In genomic region chr4:3229532-3229931, GRCm38 (mm10) we compare ENCODE assay signal across 8 mouse cellular contexts. TPM values are rescaled to one million over a fixed set of nuclear protein-coding genes. Genes with fewer than 3 reads are reported as not detected.
DNase-seq lines count a peak whose midpoint lies in the region; ATAC-seq and TF ChIP-seq lines count a peak whose summit lies in the region.
"Had no signal": no experiment of that assay in that cellular context is flagged by ENCODE, and none has a peak within 500 bp of the region (broad histone marks: within the 10 kb centered on the region; RNA-seq: fewer than 3 reads in every experiment).

No protein-coding gene starts in this region.

- TF ChIP-seq CTCF in liver, postnatal 0 days (IDR thresholded peaks at IDR 0.05; ENCODE audit: low read depth), result no peak

- H3K27ac ChIP-seq in neural tube, embryonic 13.5 days (replicated peaks), result no peak overlapping the region
- no peak overlapping the region for H3K27ac ChIP-seq in neural tube, embryonic 15.5 days (replicated peaks)
- H3K27ac ChIP-seq in hindbrain, embryonic 16.5 days (ENCODE audit: low read depth, low read length), result no peak overlapping the region
- no peak overlapping the region for H3K27ac ChIP-seq in liver, postnatal 0 days (ENCODE audit: low read depth)

- WGBS in neural tube, embryonic 13.5 days, result 76% methylated on average over 4 of the region's 4 CpGs
- WGBS in neural tube, embryonic 15.5 days, result 75% methylated on average over 4 of the region's 4 CpGs
- 72% methylated on average over 4 of the region's 4 CpGs for WGBS in hindbrain, embryonic 16.5 days
- WGBS in liver, postnatal 0 days (ENCODE audit: insufficient replicate concordance), result 56% methylated on average over 4 of the region's 4 CpGs

- H3K9ac ChIP-seq in neural tube, embryonic 13.5 days, result no peak overlapping the region
- no peak overlapping the region for H3K9ac ChIP-seq in neural tube, embryonic 15.5 days (replicated peaks)
- H3K9ac ChIP-seq in hindbrain, embryonic 16.5 days (ENCODE audit: low read depth, low read length), result no peak overlapping the region
- no peak overlapping the region for H3K9ac ChIP-seq in liver, postnatal 0 days (replicated peaks)

- TF ChIP-seq EP300 in liver, postnatal 0 days (IDR thresholded peaks at IDR 0.05; ENCODE audit: low read depth), result no peak

- 0 out of 2 replicates have a peak, but pooled peaks cover 3% of the 10 kb centered on the region for H3K4me1 ChIP-seq in neural tube, embryonic 13.5 days (replicated peaks)
- H3K4me1 ChIP-seq in neural tube, embryonic 15.5 days, result no peaks in the 10 kb centered on the region
- H3K4me1 ChIP-seq in hindbrain, embryonic 16.5 days (ENCODE audit: control insufficient read depth, insufficient read depth, low read depth, low read length), result no peaks in the 10 kb centered on the region
- no peaks in the 10 kb centered on the region for H3K4me1 ChIP-seq in liver, postnatal 0 days (ENCODE audit: insufficient read depth)

- H3K9me3 ChIP-seq in neural tube, embryonic 13.5 days, result peaks cover 46% of the 10 kb centered on the region
- H3K9me3 ChIP-seq in neural tube, embryonic 15.5 days (replicated peaks), result peaks cover 37% of the 10 kb centered on the region
- H3K9me3 ChIP-seq in hindbrain, embryonic 16.5 days (ENCODE audit: control insufficient read depth, low read length), result peaks cover 36% of the 10 kb centered on the region
- H3K9me3 ChIP-seq in liver, postnatal 0 days (ENCODE audit: low read length), result peaks cover 6% of the 10 kb centered on the region; the same call in 1 of the 2 replicates

- H3K36me3 ChIP-seq in neural tube, embryonic 13.5 days, result no peaks in the 10 kb centered on the region
- no peaks in the 10 kb centered on the region for H3K36me3 ChIP-seq in neural tube, embryonic 15.5 days
- no peaks in the 10 kb centered on the region for H3K36me3 ChIP-seq in hindbrain, embryonic 16.5 days (ENCODE audit: control insufficient read depth, insufficient read depth, low read length)
- no peaks in the 10 kb centered on the region for H3K36me3 ChIP-seq in liver, postnatal 0 days (replicated peaks; ENCODE audit: insufficient read depth, low read length)

- DNase-seq in gastrocnemius, postnatal 10 days, result peak; percentile 73
- DNase-seq in liver, postnatal 0 days, result peak; percentile 63
- DNase-seq in left cerebral cortex, adult 11 months (ENCODE audit: low spot score), result no peak
- no peak for DNase-seq in thymus, postnatal 25 days

- peaks cover 6% of the 10 kb centered on the region for H3K27me3 ChIP-seq in neural tube, embryonic 13.5 days
- H3K27me3 ChIP-seq in neural tube, embryonic 15.5 days (replicated peaks), result peaks cover 3% of the 10 kb centered on the region; the same call in 1 of the 2 replicates
- H3K27me3 ChIP-seq in hindbrain, embryonic 16.5 days (replicated peaks; ENCODE audit: control insufficient read depth, insufficient read depth, low read length), result no peaks in the 10 kb centered on the region
- H3K27me3 ChIP-seq in liver, postnatal 0 days (ENCODE audit: insufficient read depth, low read length), result no peaks in the 10 kb centered on the region

- H3K4me2 ChIP-seq in neural tube, embryonic 13.5 days, result no peak overlapping the region
- H3K4me2 ChIP-seq in neural tube, embryonic 15.5 days, result no peak overlapping the region
- H3K4me2 ChIP-seq in hindbrain, embryonic 16.5 days (ENCODE audit: low read length), result no peak overlapping the region
- no peak overlapping the region for H3K4me2 ChIP-seq in liver, postnatal 0 days (ENCODE audit: low read depth, low read length)

- ATAC-seq in neural tube, embryonic 13.5 days (ENCODE audit: low read depth), result 0 out of 2 replicates have a peak, but pooled peaks have one; percentile 20
- no peak for ATAC-seq in neural tube, embryonic 15.5 days (ENCODE audit: low FRiP score)
- peak; percentile 46; the same call in 1 of the 2 replicates for ATAC-seq in hindbrain, embryonic 16.5 days
- peak; percentile 14; the same call in 1 of the 2 replicates for ATAC-seq in liver, postnatal 0 days

- no peak overlapping the region for H3K4me3 ChIP-seq in neural tube, embryonic 13.5 days
- no peak overlapping the region for H3K4me3 ChIP-seq in neural tube, embryonic 15.5 days (replicated peaks)
- no peak overlapping the region for H3K4me3 ChIP-seq in hindbrain, embryonic 16.5 days (ENCODE audit: low read length)
- no peak overlapping the region for H3K4me3 ChIP-seq in liver, postnatal 0 days (ENCODE audit: low read depth, low read length)

RNA-seq across cellular contexts. Expression of gene Vmn1r3, which starts 44.4 kb away (rescaled TPM):
- polyA plus RNA-seq in neural tube, embryonic 13.5 days (2015; fragmentation: Nextera tagmentation; extraction: Ambion mirVana), result not detected in 2 replicates
- not detected in 2 replicates for polyA plus RNA-seq in neural tube, embryonic 15.5 days (2015; fragmentation: Nextera tagmentation; extraction: Ambion mirVana)
- not detected for total RNA-seq in gastrocnemius, postnatal 10 days (2021)
- not detected in 2 replicates for polyA plus RNA-seq in hindbrain, embryonic 16.5 days (2015; fragmentation: Nextera tagmentation; extraction: Ambion mirVana)
- polyA plus RNA-seq in liver, postnatal 0 days (2015; fragmentation: Nextera tagmentation; extraction: Ambion mirVana), result not detected in 2 replicates
- total RNA-seq: left cerebral cortex, postnatal 10 days had no signal

Comparison
In these comparisons a context has a peak if more than half of its experiments do, and no peak if none do; other contexts are left out.
1. DNase-seq: peak in gastrocnemius, postnatal 10 days (single experiment) and liver, postnatal 0 days (single experiment); none in left cerebral cortex, adult 11 months (single experiment) and thymus, postnatal 25 days (single experiment).